Mouse (Mus musculus) testis, postnatal 10 days (tissue): ENCODE measurements around the gene Syndig1l.
A peak's percentile ranks its signal among the peaks of the same experiment; 100 is the strongest.

Experiments used
- DNase-seq: peaks from one replicate; pipeline ENCODE4 v3.0.0; 2021; ENCODE audit warnings: low spot score

Syndig1l gene

DNA sequence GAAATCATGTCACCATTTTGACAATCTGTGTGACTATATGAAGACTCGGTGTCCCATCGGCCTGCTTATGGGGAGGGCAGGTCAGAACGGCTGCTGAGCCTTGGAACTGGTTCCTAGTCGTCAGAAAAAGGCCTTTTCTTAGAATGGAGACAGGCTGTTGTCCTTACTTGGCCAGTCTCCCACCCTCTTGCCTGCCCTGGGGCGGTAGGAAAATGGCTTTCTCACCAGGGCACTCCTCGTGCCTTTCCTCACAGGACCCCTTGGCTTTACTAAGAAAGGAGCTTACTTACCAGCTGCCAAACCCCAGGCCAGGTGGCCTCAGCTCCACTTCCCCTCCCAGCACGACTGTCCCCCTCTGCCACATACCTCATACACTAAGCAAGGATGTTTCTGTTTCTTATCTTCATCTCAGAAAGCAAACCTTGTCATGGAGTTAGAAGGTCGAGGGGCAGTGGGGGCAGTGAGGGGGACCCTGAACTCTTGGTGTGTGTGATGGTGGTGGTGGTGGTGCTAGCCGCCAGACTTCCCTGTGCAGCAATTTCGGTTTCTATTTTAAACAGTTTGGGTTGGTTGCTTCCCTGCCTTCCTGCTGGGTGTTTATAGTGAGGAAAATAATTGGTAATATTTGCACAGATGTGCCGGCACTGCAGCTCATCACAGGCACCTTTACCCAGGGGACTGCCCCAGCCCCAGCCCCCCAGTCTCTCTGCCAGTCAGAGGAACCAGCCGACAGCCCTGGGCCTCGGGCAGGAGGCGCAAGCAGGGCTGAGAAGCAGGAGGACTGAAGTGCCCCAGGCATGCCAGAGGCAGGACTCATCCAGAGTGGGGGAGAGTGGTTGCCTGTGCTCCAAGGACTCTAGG is 23.7 kb downstream of the Syndig1l start:
- no peak for DNase-seq

GRCm38 (mm10) chr12:84671646-84672045 is 27.0 kb downstream of the Syndig1l start:
- DNase-seq, result no peak

DNA sequence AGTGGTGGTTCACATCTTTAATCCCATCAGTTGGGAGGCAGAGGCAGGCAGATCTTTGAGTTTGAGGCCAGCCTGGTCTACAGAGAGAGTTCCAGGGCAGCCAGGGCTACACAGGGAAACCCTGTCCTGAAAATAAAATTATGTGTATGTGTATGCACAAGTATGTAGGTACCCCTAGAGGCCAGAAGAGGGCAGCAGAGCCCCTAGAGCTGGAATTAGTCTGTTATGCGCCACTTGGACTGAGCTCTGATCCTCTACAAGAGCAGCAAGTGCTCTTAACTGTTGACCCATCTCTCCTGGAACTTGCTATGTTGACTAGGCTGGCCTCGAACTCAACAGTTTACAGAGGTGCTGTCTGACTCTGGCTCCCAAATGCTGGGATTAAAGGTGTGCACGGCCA is 28.1 kb downstream of the Syndig1l start:
- no peak for DNase-seq

- peak; percentile 77 for DNase-seq
Measured at GRCm38 (mm10) chr12:84653912-84654311, 44.7 kb downstream of the Syndig1l start.

- peak; percentile 54 for DNase-seq
Measured at GRCm38 (mm10) chr12:84650234-84650633, 48.4 kb downstream of the Syndig1l start.

GRCm38 (mm10) chr12:84640654-84641053 is 58.0 kb downstream of the Syndig1l start, which contains the start of gene Vrtn:
TSS of gene Vrtn (plus strand) at chr12:84641019.
- no peak for DNase-seq

- DNase-seq, result no peak
Measured at GRCm38 (mm10) chr12:84640253-84640652, 58.4 kb downstream of the Syndig1l start.

- DNase-seq, result no peak
Measured at GRCm38 (mm10) chr12:84631867-84632266, 66.8 kb downstream of the Syndig1l start.
